Mouse (Mus musculus) neural tube, embryonic 15.5 days (tissue): ENCODE results near the gene Vrk1. TPM values are rescaled to one million over a fixed set of nuclear protein-coding genes. Genes with fewer than 3 reads are reported as not detected.
A peak's percentile ranks its signal among the peaks of the same experiment; 100 is the strongest.

Source experiments
- ATAC-seq: fragments of 200-750 bp; cut with Nextera tagmentation; 2 replicates; pipeline ENCODE4 v1.8.0; 2017; ENCODE audit warnings: mild to moderate bottlenecking, moderate TSS enrichment, moderate library complexity; ENCODE audit not compliant: low FRiP score
- H3K27ac ChIP-seq: fragments of 300-500 bp; sonication (generic); replicated peaks from 2 replicates; pipeline ENCODE4 v1.5.1; 2015; ENCODE audit warnings: mild to moderate bottlenecking, inconsistent platforms
- H3K27me3 ChIP-seq: fragments of 300-500 bp; sonication (generic); replicated peaks from 2 replicates; pipeline ENCODE4 v1.6.1; 2015; ENCODE audit warnings: inconsistent platforms
- H3K36me3 ChIP-seq: fragments of 300-500 bp; sonication (generic); 2 replicates; pipeline ENCODE4 v1.6.1; 2015; ENCODE audit warnings: inconsistent platforms
- H3K4me1 ChIP-seq: fragments of 300-500 bp; sonication (generic); 2 replicates; pipeline ENCODE4 v1.6.1; 2015; ENCODE audit warnings: inconsistent platforms
- H3K4me2 ChIP-seq: fragments of 300-500 bp; sonication (generic); 2 replicates; pipeline ENCODE4 v1.6.1; 2015; ENCODE audit warnings: inconsistent platforms, mild to moderate bottlenecking, moderate library complexity
- H3K4me3 ChIP-seq: fragments of 300-500 bp; sonication (generic); replicated peaks from 2 replicates; pipeline ENCODE4 v1.5.1; 2015; ENCODE audit warnings: mild to moderate bottlenecking, inconsistent platforms
- H3K9ac ChIP-seq: fragments of 300-500 bp; sonication (generic); replicated peaks from 2 replicates; pipeline ENCODE4 v1.6.1; 2015; ENCODE audit warnings: mild to moderate bottlenecking, inconsistent platforms
- H3K9me3 ChIP-seq: fragments of 300-500 bp; sonication (generic); replicated peaks from 2 replicates; pipeline ENCODE4 v1.6.1; 2016; ENCODE audit warnings: inconsistent platforms
- WGBS: fragments of 180-500 bp; shearing (Covaris S2); methylation state at CpG from one replicate; pipeline ENCODE4 v1.1.7; 2015; ENCODE audit warnings: mixed read lengths; 5-methylcytosine and 5-hydroxymethylcytosine counted together
- polyA plus RNA-seq: library from polyadenylated mRNA; unstranded; fragments of >200 nt; fragmentation: Nextera tagmentation; extraction: Ambion mirVana; gene quantifications from 2 replicates; pipeline ENCODE4 v1.2.1, GENCODE M21; 2015

The Vrk1 gene
- polyA plus RNA-seq, 1 experiment from 2014 or later, result 24.8 TPM

- H3K9ac ChIP-seq, result no peak overlapping the region
- H3K36me3 ChIP-seq, result 0 out of 2 replicates have a peak, but pooled peaks cover 4% of the 10 kb centered on the region
- no peak overlapping the region for H3K4me3 ChIP-seq
- H3K4me2 ChIP-seq, result no peak overlapping the region
- H3K9me3 ChIP-seq, result no peaks in the 10 kb centered on the region
- WGBS, result 58% methylated on average over 22 of the region's 22 CpGs
- H3K27me3 ChIP-seq, result no peaks in the 10 kb centered on the region
- peaks cover 30% of the 10 kb centered on the region for H3K4me1 ChIP-seq
- no peak for ATAC-seq
- no peak overlapping the region for H3K27ac ChIP-seq
These were observed 60.6 kb downstream of the Vrk1 start for GRCm38 (mm10) chr12:106070434-106071155.

DNA sequence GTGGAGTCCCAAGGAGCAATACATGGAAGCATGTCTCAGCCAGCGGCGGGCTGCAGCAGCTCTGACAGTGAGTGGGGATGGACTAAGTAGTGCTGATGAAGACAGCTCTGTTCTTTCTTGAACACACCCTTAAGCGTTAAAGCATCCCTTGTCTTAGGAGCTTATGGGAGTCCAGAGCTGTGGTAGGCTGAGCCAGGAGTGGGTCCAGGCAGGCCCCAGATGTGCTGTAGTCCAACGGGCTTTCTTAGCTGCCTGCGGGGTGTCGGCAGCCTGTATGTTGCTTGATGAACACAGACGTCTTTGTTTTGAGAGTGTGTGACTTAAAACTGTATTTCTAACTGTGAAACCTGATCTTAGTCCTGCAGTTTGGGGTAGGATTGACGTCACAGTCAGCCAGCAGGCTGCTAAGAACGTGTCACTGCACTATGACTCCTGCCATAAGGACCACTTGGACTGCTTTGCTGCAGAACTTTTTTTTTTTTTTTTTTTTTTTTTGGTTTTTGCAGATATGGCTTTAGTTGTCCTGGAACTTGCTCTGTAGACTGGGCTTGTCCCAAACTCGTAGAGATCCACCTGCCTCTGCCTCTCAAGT, 61.6 kb downstream of the Vrk1 start:
- Histone ChIP-seq H3K36me3 (no peaks in the 10 kb centered on the region), H3K4me3 (no peak overlapping the region), H3K9me3 (no peaks in the 10 kb centered on the region), H3K4me1 (peaks cover 30% of the 10 kb centered on the region), H3K9ac (no peak overlapping the region), H3K27ac (0 out of 2 replicates have a peak overlapping the region, but pooled peaks have one; percentile 3), H3K4me2 (no peak overlapping the region), H3K27me3 (no peaks in the 10 kb centered on the region)
- no peak for ATAC-seq
- WGBS, result 40% methylated on average over 10 of the region's 10 CpGs

DNA sequence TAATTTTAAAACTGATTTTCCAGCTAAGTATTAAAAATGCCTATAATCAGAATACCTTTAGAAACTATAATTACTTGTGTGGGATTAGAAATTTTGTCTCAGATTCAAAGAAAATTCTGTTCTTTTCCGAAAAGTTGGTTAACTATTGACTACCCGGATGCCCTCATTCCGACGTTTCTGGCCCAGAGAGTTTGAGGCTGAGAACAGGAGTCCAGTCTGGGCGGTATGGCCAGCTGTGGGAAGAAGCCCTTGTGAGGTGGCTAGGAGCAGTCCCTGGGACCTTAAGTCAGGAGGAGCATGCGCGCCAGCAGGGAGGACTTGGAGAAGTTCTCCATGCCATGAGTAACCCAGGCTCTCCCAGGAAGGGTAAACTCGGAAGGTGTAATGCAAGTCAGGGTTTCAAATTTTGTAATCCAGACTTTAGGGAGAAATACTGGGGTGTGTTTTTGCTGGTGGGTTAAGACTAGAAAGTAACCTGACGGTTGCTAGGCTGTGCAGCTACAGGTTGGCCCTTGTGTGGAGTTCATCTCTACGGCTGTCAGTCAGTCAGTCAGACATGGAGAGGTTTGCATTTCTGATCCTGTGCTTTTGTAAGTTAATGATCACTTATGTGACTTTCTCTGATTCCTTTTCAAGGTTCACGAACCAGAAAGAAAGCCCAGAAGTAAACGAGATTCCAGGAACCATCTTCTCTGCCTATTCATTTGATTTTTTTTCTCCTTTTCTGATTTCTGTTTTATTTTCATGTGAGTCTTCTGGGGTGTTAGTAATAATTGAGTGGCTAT, 64.5 kb downstream of the Vrk1 start:
- H3K27ac ChIP-seq, result no peak overlapping the region
- H3K27me3 ChIP-seq, result no peaks in the 10 kb centered on the region
- no peak for ATAC-seq
- no peak overlapping the region for H3K9ac ChIP-seq
- H3K9me3 ChIP-seq, result no peaks in the 10 kb centered on the region
- 90% methylated on average over 12 of the region's 12 CpGs for WGBS
- H3K4me3 ChIP-seq, result no peak overlapping the region
- peaks cover 17% of the 10 kb centered on the region for H3K4me1 ChIP-seq
- H3K36me3 ChIP-seq, result no peaks in the 10 kb centered on the region
- H3K4me2 ChIP-seq, result no peak overlapping the region

DNA sequence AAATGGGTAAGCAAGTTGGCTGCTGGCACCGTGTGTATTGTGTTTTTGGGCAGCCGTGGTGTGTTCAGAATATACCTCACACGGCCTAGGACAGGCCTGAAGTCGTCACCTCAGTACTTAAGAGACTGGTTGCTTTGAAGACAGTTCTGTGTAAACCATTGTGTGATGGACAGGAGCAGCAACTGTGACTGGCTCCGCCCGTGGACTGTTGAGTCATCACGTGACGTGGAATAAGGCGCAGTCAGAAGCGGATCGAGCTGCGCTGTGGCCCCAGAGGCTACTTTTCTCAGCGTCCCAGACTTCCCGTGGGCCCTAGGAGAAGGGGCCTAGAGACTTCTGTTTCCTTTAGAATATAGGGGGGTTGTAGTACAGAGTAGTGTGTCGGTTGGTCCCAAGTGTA, 66.1 kb downstream of the Vrk1 start:
- H3K9ac ChIP-seq, result no peak overlapping the region
- peaks cover 23% of the 10 kb centered on the region for H3K4me1 ChIP-seq
- no peak overlapping the region for H3K4me3 ChIP-seq
- no peak for ATAC-seq
- 93% methylated on average over 15 of the region's 15 CpGs for WGBS
- no peaks in the 10 kb centered on the region for H3K9me3 ChIP-seq
- H3K4me2 ChIP-seq, result no peak overlapping the region
- H3K27ac ChIP-seq, result no peak overlapping the region
- no peaks in the 10 kb centered on the region for H3K27me3 ChIP-seq
- H3K36me3 ChIP-seq, result no peaks in the 10 kb centered on the region

- H3K9me3 ChIP-seq, result no peaks in the 10 kb centered on the region
- peaks cover 37% of the 10 kb centered on the region for H3K4me1 ChIP-seq
- peak overlapping the region; percentile 53 for H3K4me2 ChIP-seq
- no peaks in the 10 kb centered on the region for H3K36me3 ChIP-seq
- WGBS, result 23% methylated on average over 5 of the region's 5 CpGs
- no peaks in the 10 kb centered on the region for H3K27me3 ChIP-seq
- 0 out of 2 replicates have a peak overlapping the region, but pooled peaks have one; percentile 12 for H3K9ac ChIP-seq
- no peak overlapping the region for H3K27ac ChIP-seq
- H3K4me3 ChIP-seq, result no peak overlapping the region
- ATAC-seq, result no peak
These were observed 70.5 kb downstream of the Vrk1 start for GRCm38 (mm10) chr12:106080511-106080910.

- peak overlapping the region; percentile 12; the same call in 1 of the 2 replicates for H3K9ac ChIP-seq
- H3K27me3 ChIP-seq, result no peaks in the 10 kb centered on the region
- peak overlapping the region; percentile 77 for H3K27ac ChIP-seq
- H3K4me1 ChIP-seq, result peaks cover 37% of the 10 kb centered on the region
- ATAC-seq, result peak; percentile 43; the same call in 1 of the 2 replicates
- WGBS, result 9% methylated on average over 23 of the region's 23 CpGs
- peak overlapping the region; percentile 12 for H3K4me3 ChIP-seq
- H3K36me3 ChIP-seq, result no peaks in the 10 kb centered on the region
- H3K4me2 ChIP-seq, result peak overlapping the region; percentile 53
- H3K9me3 ChIP-seq, result no peaks in the 10 kb centered on the region
These were observed 71.1 kb downstream of the Vrk1 start for GRCm38 (mm10) chr12:106080945-106081747.

- Histone ChIP-seq H3K9me3 (no peaks in the 10 kb centered on the region), H3K27me3 (no peaks in the 10 kb centered on the region), H3K27ac (peak overlapping the region; percentile 51; the same call in 1 of the 2 replicates), H3K36me3 (no peaks in the 10 kb centered on the region), H3K4me3 (no peak overlapping the region), H3K4me1 (peaks cover 37% of the 10 kb centered on the region), H3K4me2 (peak overlapping the region; percentile 53), H3K9ac (no peak overlapping the region)
- WGBS, result 21% methylated on average over 7 of the region's 7 CpGs
- no peak for ATAC-seq
These were observed 71.7 kb downstream of the Vrk1 start for GRCm38 (mm10) chr12:106081748-106082140.

DNA sequence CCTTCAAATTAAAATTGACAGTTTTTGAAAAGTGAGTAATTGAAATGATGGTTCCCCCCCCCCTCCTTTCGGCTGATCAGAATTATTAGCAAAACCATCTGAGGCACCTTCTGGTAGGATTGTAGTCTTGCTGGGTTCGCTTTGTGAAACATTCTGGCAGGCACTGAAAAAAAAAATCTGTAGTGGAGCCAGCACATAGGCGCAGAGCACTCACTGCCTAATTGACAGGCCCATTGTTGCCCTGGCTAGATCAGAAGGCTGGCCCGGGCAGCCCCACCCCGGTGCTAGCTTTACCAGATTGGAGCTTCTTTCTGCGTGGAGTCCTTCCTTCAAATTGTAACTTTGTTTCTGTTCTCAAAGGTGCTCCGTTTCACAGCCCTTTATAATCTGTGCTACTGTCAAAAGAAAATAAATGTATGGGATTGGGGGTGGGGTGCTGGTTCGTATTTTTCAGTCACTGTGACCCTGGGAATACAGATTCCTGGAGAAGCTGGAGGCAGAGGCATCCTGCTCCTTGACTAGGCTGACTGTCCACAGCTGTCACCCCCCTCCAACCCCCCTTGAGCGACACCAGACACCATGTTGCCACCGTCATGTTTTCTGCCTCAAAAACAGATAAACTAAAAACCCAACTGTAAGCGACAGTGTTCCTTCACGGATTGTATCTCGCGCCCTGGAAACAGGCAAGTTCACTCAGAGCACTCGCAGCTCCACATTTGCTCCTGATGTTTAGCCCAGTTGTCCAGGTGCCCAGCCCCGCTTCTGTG, 72.3 kb downstream of the Vrk1 start:
- WGBS, result 36% methylated on average over 16 of the region's 16 CpGs
- H3K4me2 ChIP-seq, result peak overlapping the region; percentile 53; the same call in 1 of the 2 replicates
- no peak overlapping the region for H3K9ac ChIP-seq
- no peaks in the 10 kb centered on the region for H3K9me3 ChIP-seq
- H3K36me3 ChIP-seq, result no peaks in the 10 kb centered on the region
- H3K4me3 ChIP-seq, result no peak overlapping the region
- H3K27me3 ChIP-seq, result no peaks in the 10 kb centered on the region
- no peak for ATAC-seq
- H3K27ac ChIP-seq, result peak overlapping the region; percentile 51
- peaks cover 37% of the 10 kb centered on the region for H3K4me1 ChIP-seq

DNA sequence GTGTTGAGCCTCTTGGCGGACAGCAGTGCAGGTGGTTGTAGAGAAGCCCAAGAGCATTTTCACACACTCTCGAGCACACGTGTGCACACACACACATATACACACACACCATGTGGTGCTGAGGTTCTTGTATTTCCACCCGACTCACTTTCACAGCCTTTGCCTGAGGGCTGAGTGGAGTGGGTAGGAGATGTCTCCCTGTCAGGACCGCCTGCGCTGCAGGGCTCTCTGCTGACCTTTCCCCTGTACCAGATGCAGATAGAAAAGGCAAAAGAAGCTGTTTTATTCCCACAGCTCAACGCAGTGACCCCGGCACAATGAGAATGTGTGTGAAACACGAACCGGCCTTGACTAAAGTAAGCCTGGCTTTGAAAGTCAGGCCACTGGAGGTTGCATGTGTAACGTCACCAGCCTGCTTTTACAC, 72.9 kb downstream of the Vrk1 start:
- Histone ChIP-seq H3K9ac (no peak overlapping the region), H3K4me1 (peaks cover 37% of the 10 kb centered on the region), H3K9me3 (no peaks in the 10 kb centered on the region), H3K27ac (0 out of 2 replicates have a peak overlapping the region, but pooled peaks have one; percentile 51), H3K4me3 (no peak overlapping the region), H3K4me2 (no peak overlapping the region), H3K36me3 (no peaks in the 10 kb centered on the region), H3K27me3 (no peaks in the 10 kb centered on the region)
- WGBS, result 36% methylated on average over 11 of the region's 11 CpGs
- no peak for ATAC-seq

DNA sequence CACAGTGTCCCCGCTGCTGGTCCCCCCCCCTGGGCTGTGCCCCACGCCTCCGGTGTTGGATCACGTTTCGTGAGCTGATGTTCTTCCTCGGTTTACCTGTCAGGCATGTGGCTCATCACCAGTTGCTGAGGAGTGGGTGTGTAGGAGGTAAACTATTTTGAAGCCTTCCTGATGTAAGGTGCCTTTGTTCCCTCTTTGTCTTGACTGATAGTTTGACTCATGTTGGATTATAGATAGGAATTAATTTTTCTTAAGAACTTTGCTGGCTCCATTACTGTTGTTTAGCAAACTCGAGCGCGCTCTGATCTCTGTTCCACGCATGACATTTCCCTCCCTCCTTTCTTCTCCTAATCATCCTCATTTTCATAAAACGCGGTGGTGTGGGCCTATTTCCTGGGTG, 74.1 kb downstream of the Vrk1 start:
- Histone ChIP-seq H3K4me1 (peaks cover 37% of the 10 kb centered on the region), H3K4me3 (no peak overlapping the region), H3K27me3 (no peaks in the 10 kb centered on the region), H3K9me3 (no peaks in the 10 kb centered on the region), H3K36me3 (no peaks in the 10 kb centered on the region), H3K4me2 (no peak overlapping the region), H3K27ac (no peak overlapping the region), H3K9ac (no peak overlapping the region)
- ATAC-seq, result no peak
- 91% methylated on average over 12 of the region's 12 CpGs for WGBS
